Mouse (Mus musculus) intestine, embryonic 15.5 days (tissue): ENCODE results near the gene Kcnh1. TPM values are rescaled to one million over a fixed set of nuclear protein-coding genes. Genes with fewer than 3 reads are reported as not detected.
A peak's percentile ranks its signal among the peaks of the same experiment; 100 is the strongest.

ENCODE experiments used
- ATAC-seq: fragments of 200-750 bp; cut with Nextera tagmentation; 2 replicates; pipeline ENCODE4 v1.8.0; 2017; ENCODE audit warnings: moderate TSS enrichment, moderate library complexity
- H3K27ac ChIP-seq: fragments of 300-500 bp; sonication (generic); 2 replicates; pipeline ENCODE4 v1.5.1; 2015; ENCODE audit warnings: mild to moderate bottlenecking, inconsistent platforms
- H3K27me3 ChIP-seq: fragments of 300-500 bp; sonication (generic); replicated peaks from 2 replicates; pipeline ENCODE4 v1.6.1; 2015; ENCODE audit warnings: inconsistent platforms
- H3K36me3 ChIP-seq: fragments of 300-500 bp; sonication (generic); 2 replicates; pipeline ENCODE4 v1.6.1; 2015; ENCODE audit warnings: inconsistent platforms
- H3K4me1 ChIP-seq: fragments of 300-500 bp; sonication (generic); replicated peaks from 2 replicates; pipeline ENCODE4 v1.6.1; 2015; ENCODE audit warnings: inconsistent platforms
- H3K4me2 ChIP-seq: fragments of 300-500 bp; sonication (generic); replicated peaks from 2 replicates; pipeline ENCODE4 v1.6.1; 2015; ENCODE audit warnings: mild to moderate bottlenecking, inconsistent platforms
- H3K4me3 ChIP-seq: fragments of 300-500 bp; sonication (generic); replicated peaks from 2 replicates; pipeline ENCODE4 v1.5.1; 2015; ENCODE audit warnings: inconsistent platforms
- H3K9ac ChIP-seq: fragments of 300-500 bp; sonication (generic); 2 replicates; pipeline ENCODE4 v1.6.1; 2015; ENCODE audit warnings: inconsistent platforms
- H3K9me3 ChIP-seq: fragments of 300-500 bp; sonication (generic); 2 replicates; pipeline ENCODE4 v1.6.1; 2016; ENCODE audit warnings: inconsistent platforms
- WGBS: fragments of 180-500 bp; shearing (Covaris S2); methylation state at CpG from one replicate; pipeline ENCODE4 v1.1.7; 2015; 5-methylcytosine and 5-hydroxymethylcytosine counted together
- polyA plus RNA-seq: library from polyadenylated mRNA; unstranded; fragments of >200 nt; fragmentation: Nextera tagmentation; extraction: Ambion mirVana; gene quantifications from 2 replicates; pipeline ENCODE4 v1.2.1, GENCODE M21; 2015

Kcnh1 gene
- polyA plus RNA-seq, 1 experiment from 2014 or later = 0.99 TPM

DNA sequence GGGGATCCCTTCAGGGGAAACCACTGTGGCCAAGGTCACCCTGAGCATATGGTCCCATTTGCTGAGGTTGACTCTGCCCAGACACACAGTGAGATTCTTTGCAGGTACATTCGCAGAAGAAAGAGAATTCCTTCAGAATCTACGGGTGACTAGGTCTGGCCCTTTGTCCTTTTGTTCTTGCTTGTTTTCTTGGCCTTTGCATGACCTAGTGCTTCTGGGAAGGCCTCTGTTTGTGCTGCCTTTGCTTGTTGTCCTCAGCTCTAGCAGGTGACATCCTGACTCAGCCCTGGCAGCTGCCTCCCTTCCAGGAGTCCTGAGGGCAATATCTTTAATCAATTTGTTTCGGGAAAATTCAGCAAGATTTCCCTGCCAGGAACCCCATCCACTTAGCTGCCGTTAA lies 264.4 kb downstream of the Kcnh1 start:
- no peaks in the 10 kb centered on the region for H3K36me3 ChIP-seq
- no peak overlapping the region for H3K27ac ChIP-seq
- peaks cover 8% of the 10 kb centered on the region; the same call in 1 of the 2 replicates for H3K4me1 ChIP-seq
- no peak for ATAC-seq
- no peaks in the 10 kb centered on the region for H3K9me3 ChIP-seq
- H3K4me2 ChIP-seq = no peak overlapping the region
- no peaks in the 10 kb centered on the region for H3K27me3 ChIP-seq
- no peak overlapping the region for H3K9ac ChIP-seq
- 69% methylated on average over 4 of the region's 4 CpGs for WGBS
- no peak overlapping the region for H3K4me3 ChIP-seq

DNA sequence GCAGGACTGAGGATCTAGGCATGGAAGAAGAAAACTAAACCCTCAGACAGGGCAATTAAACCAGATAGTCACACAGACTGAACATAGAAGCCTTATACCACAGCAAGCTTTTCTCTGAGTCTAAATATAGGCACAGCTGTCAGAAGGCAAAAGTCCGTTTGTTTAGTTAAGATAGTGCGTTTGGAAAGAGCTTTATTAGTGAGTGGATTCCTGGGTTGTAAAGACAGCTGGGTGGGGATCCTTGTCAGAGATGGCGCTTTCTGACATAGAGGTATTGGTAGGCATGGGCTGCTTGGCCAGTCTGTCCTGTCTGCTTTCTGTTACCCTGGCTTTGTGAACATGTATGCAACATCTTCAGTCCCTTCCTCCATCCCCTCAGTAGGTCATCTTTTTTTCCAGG lies 266.5 kb downstream of the Kcnh1 start:
- Histone ChIP-seq H3K4me3 (no peak overlapping the region), H3K9me3 (no peaks in the 10 kb centered on the region), H3K4me1 (peaks cover 8% of the 10 kb centered on the region; the same call in 1 of the 2 replicates), H3K4me2 (no peak overlapping the region), H3K27me3 (no peaks in the 10 kb centered on the region), H3K27ac (no peak overlapping the region), H3K9ac (no peak overlapping the region), H3K36me3 (no peaks in the 10 kb centered on the region)
- WGBS = 33% methylated on average over 3 of the region's 3 CpGs
- peak; percentile 39 for ATAC-seq

DNA sequence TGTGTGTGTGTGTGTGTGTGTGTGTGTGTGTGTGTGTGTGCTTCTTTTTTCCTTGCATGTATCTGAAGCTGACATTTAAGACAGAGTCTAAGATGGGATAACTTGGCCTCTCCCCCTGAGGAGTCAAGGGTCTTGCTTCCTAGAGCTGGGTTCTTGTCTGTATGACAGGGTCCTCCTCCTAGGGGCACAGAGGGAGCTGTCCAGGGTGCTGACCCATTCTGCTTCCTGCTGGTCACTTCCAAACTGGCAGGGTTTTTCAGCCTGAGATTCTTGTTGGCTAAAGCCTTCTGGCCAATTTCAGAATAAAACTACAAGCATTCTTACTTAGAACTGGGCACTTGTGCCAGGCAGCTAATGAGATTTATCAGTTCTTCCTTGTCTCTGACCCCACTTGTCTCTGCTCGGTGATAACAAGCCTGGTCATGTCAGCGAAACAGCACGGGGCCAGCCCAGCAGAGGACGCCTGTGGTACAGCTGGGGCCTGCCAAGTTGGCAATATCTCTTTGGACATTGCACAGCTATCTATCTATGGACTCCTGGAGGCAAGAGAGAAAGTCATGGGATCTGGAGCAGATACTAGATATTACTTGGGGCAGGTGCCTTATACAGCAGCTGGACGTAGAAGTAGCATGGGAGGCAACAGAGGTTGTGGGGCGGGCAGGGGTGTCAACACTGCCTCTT lies 267.1 kb downstream of the Kcnh1 start:
- H3K9ac ChIP-seq = no peak overlapping the region
- no peak overlapping the region for H3K4me3 ChIP-seq
- no peaks in the 10 kb centered on the region for H3K36me3 ChIP-seq
- H3K4me2 ChIP-seq = no peak overlapping the region
- no peak overlapping the region for H3K27ac ChIP-seq
- peak; percentile 53; the same call in 1 of the 2 replicates for ATAC-seq
- 83% methylated on average over 6 of the region's 6 CpGs for WGBS
- peaks cover 8% of the 10 kb centered on the region; the same call in 1 of the 2 replicates for H3K4me1 ChIP-seq
- no peaks in the 10 kb centered on the region for H3K9me3 ChIP-seq
- no peaks in the 10 kb centered on the region for H3K27me3 ChIP-seq

DNA sequence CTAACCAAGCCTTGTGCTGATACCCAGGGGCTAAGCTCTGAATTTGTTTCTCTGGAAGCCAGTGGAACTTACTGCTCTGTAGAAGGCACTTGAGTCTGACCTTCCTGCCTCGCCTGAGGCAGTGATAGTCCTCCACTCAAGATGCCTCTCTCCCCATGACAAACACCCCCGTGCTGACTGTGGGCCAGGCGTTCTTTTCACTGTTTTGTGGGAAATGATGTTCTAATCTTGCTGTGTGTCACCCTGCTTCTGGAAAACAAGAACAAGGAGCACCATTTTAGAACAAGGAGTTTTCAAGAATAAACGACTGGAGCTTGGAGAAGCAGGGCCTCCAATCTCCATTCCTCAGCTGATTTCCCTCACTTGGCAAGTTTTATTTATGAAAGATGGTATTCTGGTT lies 273.2 kb downstream of the Kcnh1 start:
- no peak overlapping the region for H3K27ac ChIP-seq
- no peak for ATAC-seq
- H3K9me3 ChIP-seq = no peaks in the 10 kb centered on the region
- no peak overlapping the region for H3K4me3 ChIP-seq
- H3K36me3 ChIP-seq = no peaks in the 10 kb centered on the region
- H3K9ac ChIP-seq = no peak overlapping the region
- 73% methylated on average over 4 of the region's 4 CpGs for WGBS
- no peaks in the 10 kb centered on the region for H3K27me3 ChIP-seq
- H3K4me1 ChIP-seq = no peaks in the 10 kb centered on the region
- H3K4me2 ChIP-seq = no peak overlapping the region

DNA sequence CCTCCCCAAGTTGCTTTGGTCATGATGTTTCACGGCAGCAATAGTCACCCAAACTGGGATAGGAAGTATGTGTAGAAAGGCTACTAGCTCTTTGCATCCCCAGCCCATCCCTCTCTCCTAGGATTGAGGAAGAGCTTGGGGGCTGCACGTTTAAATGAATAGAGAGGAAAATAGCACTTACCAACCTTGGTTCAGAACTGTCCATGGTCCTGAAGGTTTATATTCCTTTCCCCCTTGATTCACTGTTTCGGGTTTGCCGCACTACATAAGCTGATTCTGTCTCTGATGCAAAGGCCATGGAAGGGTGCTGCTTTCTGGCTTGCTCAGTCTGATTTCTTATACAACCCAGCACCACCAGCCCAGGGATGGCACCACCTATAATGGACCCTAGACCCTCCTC lies 281.8 kb downstream of the Kcnh1 start:
- Histone ChIP-seq H3K9me3 (no peaks in the 10 kb centered on the region), H3K27ac (no peak overlapping the region), H3K4me1 (no peaks in the 10 kb centered on the region; the same call in 1 of the 2 replicates), H3K4me2 (no peak overlapping the region), H3K4me3 (no peak overlapping the region), H3K9ac (no peak overlapping the region), H3K27me3 (no peaks in the 10 kb centered on the region), H3K36me3 (no peaks in the 10 kb centered on the region)
- 49% methylated on average over 4 of the region's 4 CpGs for WGBS
- no peak for ATAC-seq

DNA sequence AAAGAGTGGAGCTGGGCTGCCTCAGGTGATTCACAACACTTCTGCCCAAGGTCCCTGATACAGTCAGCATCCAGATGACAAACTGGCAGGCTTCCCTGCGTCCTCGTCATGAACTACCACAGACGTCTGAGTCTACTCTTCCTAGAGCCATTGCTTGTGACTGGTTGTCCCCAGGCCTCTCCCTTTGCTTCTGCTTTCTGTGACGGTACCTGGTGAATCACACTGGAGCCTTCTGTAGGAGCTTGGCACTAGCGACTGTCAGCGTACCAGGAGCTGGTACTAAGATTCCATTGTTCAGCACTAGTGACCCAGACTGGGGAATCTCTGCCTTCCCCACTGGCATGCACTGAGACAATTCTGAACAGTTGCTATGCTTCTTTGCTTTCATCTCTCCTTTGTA lies 282.6 kb downstream of the Kcnh1 start:
- Histone ChIP-seq H3K4me1 (no peaks in the 10 kb centered on the region; the same call in 1 of the 2 replicates), H3K4me2 (no peak overlapping the region), H3K9me3 (no peaks in the 10 kb centered on the region), H3K36me3 (no peaks in the 10 kb centered on the region), H3K4me3 (no peak overlapping the region), H3K27ac (no peak overlapping the region), H3K9ac (no peak overlapping the region), H3K27me3 (no peaks in the 10 kb centered on the region)
- ATAC-seq = no peak
- 93% methylated on average over 6 of the region's 6 CpGs for WGBS

DNA sequence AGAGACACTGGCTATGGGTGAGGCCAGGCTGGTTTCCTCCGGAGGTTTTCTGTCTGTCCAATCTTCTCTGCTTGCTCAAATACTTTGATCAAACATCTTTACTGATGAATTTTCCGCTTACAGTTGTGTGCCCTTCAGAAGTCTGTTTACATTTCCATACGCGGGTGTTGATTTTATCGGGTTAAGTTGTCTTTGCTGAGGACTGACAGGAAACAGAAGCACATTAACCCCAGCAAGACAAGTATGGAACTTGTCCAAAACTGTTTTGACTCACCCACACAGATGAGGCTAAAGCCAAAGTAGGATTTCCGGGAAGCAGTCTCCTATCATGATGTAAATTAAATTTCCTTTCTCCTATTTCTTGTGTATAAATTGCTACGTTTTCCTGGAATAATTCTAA lies 286.1 kb downstream of the Kcnh1 start:
- no peaks in the 10 kb centered on the region for H3K9me3 ChIP-seq
- ATAC-seq = no peak
- no peak overlapping the region for H3K9ac ChIP-seq
- no peaks in the 10 kb centered on the region for H3K27me3 ChIP-seq
- no peak overlapping the region for H3K27ac ChIP-seq
- H3K4me3 ChIP-seq = no peak overlapping the region
- H3K4me1 ChIP-seq = no peaks in the 10 kb centered on the region; the same call in 1 of the 2 replicates
- H3K36me3 ChIP-seq = no peaks in the 10 kb centered on the region
- WGBS = 21% methylated on average over 7 of the region's 7 CpGs
- H3K4me2 ChIP-seq = no peak overlapping the region

DNA sequence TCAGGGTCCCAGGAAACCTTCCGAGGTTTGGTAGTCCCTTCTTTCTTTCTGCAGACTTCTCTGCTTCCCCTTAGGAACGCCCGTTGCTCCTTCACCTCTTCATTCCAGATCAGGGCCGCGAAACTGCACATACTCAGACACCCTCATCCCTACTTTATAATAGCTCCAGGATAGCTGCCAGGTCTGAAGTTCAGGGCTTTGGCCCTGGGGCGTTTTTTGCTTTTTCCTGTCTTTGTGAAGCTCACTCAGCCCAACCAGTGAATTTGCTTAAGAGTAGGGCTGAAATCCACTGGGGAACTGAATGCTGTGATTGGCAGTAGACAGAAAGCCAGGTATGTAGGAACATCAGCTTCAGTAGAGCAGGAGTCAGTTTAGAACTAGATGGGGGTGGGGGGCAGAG lies 287.0 kb downstream of the Kcnh1 start:
- no peak overlapping the region for H3K27ac ChIP-seq
- H3K9me3 ChIP-seq = no peaks in the 10 kb centered on the region
- no peak overlapping the region for H3K9ac ChIP-seq
- H3K36me3 ChIP-seq = no peaks in the 10 kb centered on the region
- no peak overlapping the region for H3K4me3 ChIP-seq
- H3K27me3 ChIP-seq = no peaks in the 10 kb centered on the region
- no peaks in the 10 kb centered on the region; the same call in 1 of the 2 replicates for H3K4me1 ChIP-seq
- H3K4me2 ChIP-seq = no peak overlapping the region
- no peak for ATAC-seq
- WGBS = 46% methylated on average over 6 of the region's 6 CpGs

DNA sequence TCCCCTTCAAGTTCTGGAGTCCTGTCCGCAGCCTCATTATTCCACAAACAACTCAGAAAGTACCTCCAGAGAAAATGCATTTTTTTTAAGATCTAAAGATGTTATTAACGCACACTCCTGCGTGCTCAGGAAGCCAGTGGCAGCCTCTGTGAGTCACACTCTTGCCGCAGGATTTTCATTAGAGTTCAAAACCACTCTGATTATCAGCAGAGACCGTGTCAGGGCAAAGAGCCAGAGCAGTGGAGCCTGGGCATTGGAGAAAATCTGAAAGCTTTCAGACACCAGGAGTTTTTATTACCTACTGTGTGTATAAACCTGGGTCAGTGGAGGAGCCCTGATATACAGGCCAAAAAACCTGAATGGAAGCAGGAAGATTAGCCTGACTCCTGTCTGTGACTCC lies 287.6 kb downstream of the Kcnh1 start:
- Histone ChIP-seq H3K36me3 (no peaks in the 10 kb centered on the region), H3K27ac (no peak overlapping the region), H3K9me3 (no peaks in the 10 kb centered on the region), H3K27me3 (no peaks in the 10 kb centered on the region), H3K4me1 (no peaks in the 10 kb centered on the region; the same call in 1 of the 2 replicates), H3K4me3 (no peak overlapping the region), H3K9ac (no peak overlapping the region), H3K4me2 (no peak overlapping the region)
- ATAC-seq = no peak
- WGBS = 57% methylated on average over 5 of the region's 5 CpGs

DNA sequence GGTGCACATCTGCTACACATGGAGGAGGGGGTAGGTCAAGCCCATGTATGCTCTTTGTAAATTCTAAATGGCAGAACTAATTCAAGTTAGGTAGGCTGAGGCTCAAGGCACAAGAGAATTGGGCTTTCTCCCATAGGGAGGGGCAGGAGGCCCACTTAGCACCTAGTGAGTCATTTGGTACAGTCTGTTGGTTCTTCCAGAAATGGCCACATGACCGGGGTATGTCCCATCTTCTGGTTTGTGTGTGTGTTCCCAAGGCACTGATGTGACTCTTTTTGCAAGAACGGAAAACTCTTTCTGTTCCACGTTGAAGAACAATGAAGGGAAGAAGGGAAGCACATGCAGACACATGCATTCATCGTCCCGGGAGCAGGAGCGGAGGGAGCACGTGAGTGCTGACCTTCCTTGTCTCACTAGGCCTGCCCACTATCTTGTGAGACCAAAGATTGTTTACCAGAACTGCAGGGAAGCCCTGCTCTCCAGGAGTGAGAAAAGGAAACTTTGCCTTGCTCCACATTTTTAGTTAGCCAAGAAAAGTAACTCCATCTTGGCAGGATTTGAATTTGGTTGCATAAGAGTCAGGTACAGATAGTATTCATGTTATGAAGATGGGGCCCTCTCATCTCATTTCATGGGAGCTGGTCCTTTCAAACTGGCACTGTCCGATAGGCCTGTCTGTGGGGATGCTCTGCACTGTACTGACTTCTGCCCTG lies 289.7 kb downstream of the Kcnh1 start:
- Histone ChIP-seq H3K9me3 (no peaks in the 10 kb centered on the region), H3K4me1 (no peaks in the 10 kb centered on the region; the same call in 1 of the 2 replicates), H3K36me3 (no peaks in the 10 kb centered on the region), H3K27me3 (no peaks in the 10 kb centered on the region), H3K4me2 (no peak overlapping the region), H3K27ac (no peak overlapping the region), H3K4me3 (no peak overlapping the region), H3K9ac (no peak overlapping the region)
- no peak for ATAC-seq
- 68% methylated on average over 8 of the region's 8 CpGs for WGBS

DNA sequence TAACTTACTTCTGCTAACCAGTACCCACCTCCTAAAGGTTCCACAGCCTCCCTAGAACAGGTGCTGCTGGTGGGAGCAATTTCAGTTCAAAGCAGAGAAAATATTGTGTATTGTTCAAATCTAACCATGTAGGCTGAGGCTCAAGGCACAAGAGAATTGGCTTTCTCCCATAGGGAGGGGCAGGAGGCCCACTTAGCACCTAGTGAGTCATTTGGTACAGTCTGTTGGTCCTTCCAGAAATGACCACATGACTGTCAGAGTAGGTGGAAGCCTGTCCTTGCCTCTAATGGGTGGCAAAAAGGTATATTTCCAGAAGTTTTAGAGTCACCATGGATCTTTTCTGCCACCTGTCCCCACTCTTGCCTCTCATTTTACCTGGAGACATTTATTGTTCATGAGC lies 290.9 kb downstream of the Kcnh1 start:
- H3K27me3 ChIP-seq = no peaks in the 10 kb centered on the region
- no peaks in the 10 kb centered on the region; the same call in 1 of the 2 replicates for H3K4me1 ChIP-seq
- no peak overlapping the region for H3K9ac ChIP-seq
- H3K4me2 ChIP-seq = no peak overlapping the region
- H3K36me3 ChIP-seq = no peaks in the 10 kb centered on the region
- no peak overlapping the region for H3K27ac ChIP-seq
- no peaks in the 10 kb centered on the region for H3K9me3 ChIP-seq
- no peak for ATAC-seq
- H3K4me3 ChIP-seq = no peak overlapping the region

DNA sequence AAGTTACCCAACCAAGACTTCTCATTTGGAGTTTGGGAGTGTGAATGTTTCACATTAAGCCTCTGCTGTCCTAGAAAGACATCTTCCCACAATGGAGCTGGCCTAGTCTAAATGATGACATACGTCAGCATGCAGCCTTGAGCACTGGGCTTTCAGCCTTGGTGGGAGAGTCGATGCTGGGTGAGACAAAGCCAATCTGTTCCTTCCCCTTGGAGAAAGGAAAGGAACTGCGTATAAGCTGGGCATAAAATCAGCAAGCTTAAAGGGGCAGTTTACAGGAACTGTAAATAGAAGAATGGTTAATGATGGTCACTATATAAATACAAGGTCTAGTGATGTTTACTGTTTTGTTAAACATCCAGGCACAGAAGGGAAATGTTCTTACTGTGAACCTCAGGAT lies 294.5 kb downstream of the Kcnh1 start:
- no peak overlapping the region for H3K9ac ChIP-seq
- H3K4me2 ChIP-seq = no peak overlapping the region
- ATAC-seq = peak; percentile 49
- 39% methylated on average over 3 of the region's 3 CpGs for WGBS
- no peaks in the 10 kb centered on the region for H3K27me3 ChIP-seq
- H3K4me1 ChIP-seq = no peaks in the 10 kb centered on the region
- H3K36me3 ChIP-seq = no peaks in the 10 kb centered on the region
- H3K9me3 ChIP-seq = no peaks in the 10 kb centered on the region
- peak overlapping the region; percentile 48 for H3K27ac ChIP-seq
- H3K4me3 ChIP-seq = no peak overlapping the region

DNA sequence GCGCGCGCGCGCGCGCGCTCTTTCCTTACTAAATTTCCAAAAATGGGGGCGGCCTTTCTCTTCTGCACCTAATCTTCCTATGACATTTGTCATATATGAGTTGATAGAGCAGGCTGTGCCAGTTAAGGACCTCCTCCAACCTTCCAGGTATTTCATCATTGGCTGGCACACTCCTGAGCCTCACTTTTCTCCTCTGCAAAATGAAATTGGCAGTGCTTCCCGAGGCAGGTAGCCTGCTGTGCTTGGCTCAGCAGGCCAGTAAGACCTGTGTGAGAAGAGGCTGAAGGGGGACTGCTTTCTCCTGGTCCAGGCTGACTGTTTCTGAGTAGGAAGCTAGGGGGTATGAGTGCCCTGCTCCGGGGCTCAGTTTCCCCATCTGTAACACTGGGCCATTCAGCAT lies 297.0 kb downstream of the Kcnh1 start:
- no peak for ATAC-seq
- H3K4me3 ChIP-seq = no peak overlapping the region
- no peaks in the 10 kb centered on the region for H3K4me1 ChIP-seq
- WGBS = 96% methylated on average over 11 of the region's 11 CpGs
- no peak overlapping the region for H3K9ac ChIP-seq
- H3K9me3 ChIP-seq = no peaks in the 10 kb centered on the region
- H3K27me3 ChIP-seq = no peaks in the 10 kb centered on the region
- H3K4me2 ChIP-seq = no peak overlapping the region
- no peak overlapping the region for H3K27ac ChIP-seq
- no peaks in the 10 kb centered on the region for H3K36me3 ChIP-seq
